Mouse (Mus musculus) megakaryocyte, embryonic 14.5 days (primary cell): Measurements from ENCODE around the gene Ppil6.

Experiments
- FLI1 ChIP-seq: IDR thresholded peaks from 2 replicates; pipeline ENCODE4 v1.6.1; 2012; ENCODE audit warnings: low read length, inconsistent platforms, mixed read lengths
- GATA1 ChIP-seq: IDR thresholded peaks from 3 replicates; pipeline ENCODE4 v1.6.1; 2012; ENCODE audit warnings: mixed read lengths, low read length, inconsistent platforms, borderline replicate concordance

DNA sequence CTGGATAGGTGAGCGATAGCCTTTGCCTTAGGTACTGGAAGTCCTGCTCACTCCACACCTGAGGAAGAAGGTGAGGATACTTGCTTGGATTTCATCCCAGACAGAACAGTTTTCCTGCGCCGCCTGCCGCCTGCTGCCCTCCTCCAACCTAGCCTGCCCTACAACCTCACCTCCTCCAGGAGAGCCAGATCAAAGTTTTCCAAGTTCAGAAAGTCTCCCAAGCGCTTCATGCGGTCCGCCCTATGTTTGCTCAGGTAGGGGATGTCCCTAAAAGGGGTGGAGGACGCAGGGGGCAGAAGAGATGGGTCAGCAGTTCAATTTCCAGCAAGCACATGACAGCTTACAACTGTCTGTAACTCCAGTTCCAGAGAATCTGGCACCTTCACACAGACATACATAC is 945 bp upstream of the Ppil6 start:
- TF ChIP-seq GATA1 (no peak), FLI1 (no peak)
